Mouse (Mus musculus) erythroblast, embryonic 14.5 days (primary cell): ENCODE results near the gene Umad1. TPM values are rescaled to one million over a fixed set of nuclear protein-coding genes. Genes with fewer than 3 reads are reported as not detected.
A peak's percentile ranks its signal among the peaks of the same experiment; 100 is the strongest.

ENCODE experiments used
- H3K27me3 ChIP-seq: 2 replicates; pipeline ENCODE4 v1.6.1; 2012; ENCODE audit warnings: inconsistent platforms; ENCODE audit not compliant: control insufficient read depth
- H3K36me3 ChIP-seq: 2 replicates; pipeline ENCODE4 v1.6.1; 2012; ENCODE audit warnings: mild to moderate bottlenecking, inconsistent platforms; ENCODE audit not compliant: control insufficient read depth
- H3K4me1 ChIP-seq: 2 replicates; pipeline ENCODE4 v1.6.1; 2012; ENCODE audit warnings: inconsistent platforms; ENCODE audit not compliant: control insufficient read depth
- H3K4me3 ChIP-seq: replicated peaks from 2 replicates; pipeline ENCODE3; 2012; ENCODE audit warnings: moderate library complexity, mild to moderate bottlenecking, inconsistent platforms
- H3K9me3 ChIP-seq: 2 replicates; pipeline ENCODE4 v1.6.1; 2012; ENCODE audit warnings: low read length, inconsistent platforms, mixed read lengths; ENCODE audit not compliant: control insufficient read depth
- GATA1 ChIP-seq: IDR thresholded peaks from 2 replicates; pipeline ENCODE4 v1.6.1; 2012; ENCODE audit warnings: low read length, inconsistent platforms, mixed read lengths
- TAL1 ChIP-seq: IDR thresholded peaks from 3 replicates; pipeline ENCODE4 v1.6.1; 2012; ENCODE audit warnings: low read length, inconsistent platforms, mixed read lengths
- polyA plus RNA-seq: library from polyadenylated mRNA; stranded (reverse); fragments of >175 nt; gene quantifications from 2 replicates; pipeline ENCODE4 v1.2.3, GENCODE M21; 2012

Gene Umad1
- polyA plus RNA-seq, 1 experiment: 0.62 TPM

DNA sequence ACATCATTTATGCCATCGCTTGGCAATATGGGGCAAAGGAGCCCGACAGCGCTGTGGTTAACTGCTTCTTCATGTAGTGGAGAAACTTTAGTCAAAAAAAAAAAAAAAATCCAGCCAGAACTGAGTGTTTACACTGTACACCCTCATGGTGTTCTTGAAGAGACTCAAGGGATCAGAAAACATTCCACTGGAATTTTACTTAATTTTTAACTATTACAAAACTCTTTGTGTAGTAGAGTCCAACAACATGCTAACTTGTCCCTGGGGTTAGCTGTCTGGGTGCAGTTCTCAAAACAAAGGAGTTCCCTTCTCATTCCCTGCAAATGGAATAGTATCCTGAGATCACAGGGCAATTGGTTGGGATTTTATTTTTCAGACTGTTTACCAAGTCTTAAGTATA is 210.8 kb downstream of the Umad1 start:
- peaks cover 5% of the 10 kb centered on the region for H3K27me3 ChIP-seq

GRCm38 (mm10) chr6:8472125-8472524 is 213.0 kb downstream of the Umad1 start:
- no peaks in the 10 kb centered on the region for H3K36me3 ChIP-seq
- no peak overlapping the region for H3K4me3 ChIP-seq
- no peak for TF ChIP-seq TAL1
- TF ChIP-seq GATA1: no peak
- peaks cover 28% of the 10 kb centered on the region for H3K4me1 ChIP-seq
- H3K27me3 ChIP-seq: peaks cover 2% of the 10 kb centered on the region; the same call in 1 of the 2 replicates
- no peaks in the 10 kb centered on the region for H3K9me3 ChIP-seq

More for the DNA sequence above, 210.8 kb downstream of the Umad1 start:
- Histone ChIP-seq H3K4me3 (no peak overlapping the region), H3K4me1 (peaks cover 25% of the 10 kb centered on the region), H3K36me3 (no peaks in the 10 kb centered on the region), H3K9me3 (no peaks in the 10 kb centered on the region)
- no peak for TF ChIP-seq GATA1
- TF ChIP-seq TAL1: no peak

DNA sequence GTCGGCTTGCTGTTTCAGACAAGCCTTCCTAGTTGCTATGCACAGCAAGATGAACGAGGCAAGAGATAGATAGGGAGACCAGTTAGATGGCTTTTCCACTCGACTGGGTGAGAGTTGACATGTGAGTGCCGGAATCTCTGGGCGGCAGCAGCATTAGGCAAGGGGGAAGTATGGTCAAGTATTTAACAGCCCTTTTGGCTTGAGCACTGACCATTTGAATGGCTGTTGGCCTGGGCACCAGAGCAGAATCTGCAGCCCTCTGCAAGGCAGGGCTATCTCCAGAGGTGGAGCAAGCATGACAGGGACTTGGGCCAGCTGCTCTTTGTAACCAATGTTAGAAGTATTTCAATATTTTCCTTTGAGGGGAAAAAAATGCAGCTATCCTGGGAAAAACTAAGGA is 213.8 kb downstream of the Umad1 start:
- Histone ChIP-seq H3K9me3 (no peaks in the 10 kb centered on the region), H3K4me1 (peaks cover 28% of the 10 kb centered on the region), H3K36me3 (no peaks in the 10 kb centered on the region), H3K4me3 (no peak overlapping the region), H3K27me3 (no peaks in the 10 kb centered on the region)
- TF ChIP-seq TAL1: no peak
- no peak for TF ChIP-seq GATA1

DNA sequence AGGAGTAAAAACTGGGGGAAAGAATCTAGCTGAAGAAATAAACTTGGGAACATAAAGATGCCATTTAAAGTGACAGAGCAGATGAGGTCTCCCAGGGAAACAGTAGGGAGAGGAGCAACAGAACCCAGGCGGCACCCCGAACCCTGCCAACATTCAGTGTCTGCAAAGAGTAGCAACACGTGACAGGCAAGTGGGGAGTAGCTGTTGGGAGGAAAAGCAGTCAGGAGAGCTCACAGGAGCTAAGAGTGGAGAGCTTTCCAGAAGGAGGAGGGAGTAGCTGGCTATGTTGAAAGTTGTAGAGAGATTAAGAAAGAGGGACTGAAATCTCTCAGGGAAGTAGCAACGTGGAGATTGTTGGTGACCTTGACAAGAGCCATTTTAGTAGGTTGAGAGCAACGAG is 214.4 kb downstream of the Umad1 start:
- H3K36me3 ChIP-seq: no peaks in the 10 kb centered on the region
- no peaks in the 10 kb centered on the region for H3K9me3 ChIP-seq
- H3K4me3 ChIP-seq: no peak overlapping the region
- no peaks in the 10 kb centered on the region for H3K27me3 ChIP-seq
- H3K4me1 ChIP-seq: peaks cover 28% of the 10 kb centered on the region
- TF ChIP-seq GATA1: no peak
- TF ChIP-seq TAL1: no peak

DNA sequence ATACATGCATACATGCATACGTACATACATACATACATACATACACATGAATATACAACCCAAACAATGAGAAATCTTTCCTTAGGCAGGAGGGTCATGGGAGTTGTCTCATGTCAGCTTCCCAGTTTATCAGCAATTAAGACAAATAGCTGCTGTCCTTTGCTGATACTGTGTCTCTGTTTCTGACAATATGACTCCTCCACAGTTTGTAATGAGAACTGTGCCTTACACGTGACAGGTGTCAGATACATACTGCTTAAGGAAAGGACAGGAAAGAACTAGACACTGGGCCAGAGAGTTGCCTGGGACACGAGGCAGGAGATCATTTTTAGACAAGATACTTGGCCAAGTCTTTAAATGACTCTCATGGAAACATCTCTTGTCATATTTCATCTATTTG is 215.2 kb downstream of the Umad1 start:
- peaks cover 30% of the 10 kb centered on the region for H3K4me1 ChIP-seq
- H3K4me3 ChIP-seq: no peak overlapping the region
- no peaks in the 10 kb centered on the region for H3K36me3 ChIP-seq
- TF ChIP-seq GATA1: no peak
- no peak for TF ChIP-seq TAL1
- no peaks in the 10 kb centered on the region for H3K9me3 ChIP-seq
- no peaks in the 10 kb centered on the region for H3K27me3 ChIP-seq

DNA sequence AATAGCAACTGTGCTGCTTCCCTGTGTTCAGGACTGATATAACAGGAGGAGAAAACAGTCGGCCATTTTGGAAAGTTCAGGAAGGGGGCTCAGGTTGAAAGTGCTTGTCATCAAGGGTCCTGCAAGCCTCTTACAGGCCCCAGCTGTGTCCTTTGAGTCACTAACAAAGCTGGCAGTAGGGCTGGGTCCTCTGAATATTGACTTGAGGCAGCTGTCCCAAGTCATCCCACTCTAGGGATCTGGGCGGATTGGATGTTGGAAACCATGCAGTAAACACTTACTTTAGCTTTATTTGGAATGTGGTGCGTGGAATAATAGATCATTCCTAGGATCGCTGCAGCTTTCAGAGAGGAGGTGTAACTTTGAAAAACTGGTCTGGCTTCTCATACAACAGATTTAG is 215.7 kb downstream of the Umad1 start:
- no peaks in the 10 kb centered on the region for H3K9me3 ChIP-seq
- H3K36me3 ChIP-seq: no peaks in the 10 kb centered on the region
- TF ChIP-seq TAL1: no peak
- TF ChIP-seq GATA1: no peak
- no peak overlapping the region for H3K4me3 ChIP-seq
- H3K4me1 ChIP-seq: peaks cover 32% of the 10 kb centered on the region
- H3K27me3 ChIP-seq: no peaks in the 10 kb centered on the region

DNA sequence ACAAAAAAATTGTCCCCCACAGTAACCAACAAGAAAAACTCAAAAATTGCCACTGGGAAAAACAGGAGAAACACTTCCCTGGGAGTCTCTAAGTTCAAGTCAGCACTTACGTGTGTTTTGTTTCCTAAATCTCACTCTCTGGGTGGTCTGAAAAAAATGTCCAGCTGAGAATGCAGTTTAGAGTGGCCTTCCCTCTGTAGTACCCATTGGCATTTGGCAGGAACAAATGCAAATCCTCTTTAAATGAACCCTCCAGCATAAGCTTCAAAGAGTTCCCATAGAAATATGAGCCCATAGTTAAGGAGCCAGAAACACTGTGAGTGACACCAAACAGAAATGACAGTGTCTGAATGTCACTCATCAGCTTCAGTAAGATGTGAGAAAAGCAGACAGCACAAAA is 220.1 kb downstream of the Umad1 start:
- peaks cover 30% of the 10 kb centered on the region for H3K4me1 ChIP-seq
- H3K4me3 ChIP-seq: no peak overlapping the region
- H3K27me3 ChIP-seq: no peaks in the 10 kb centered on the region
- H3K9me3 ChIP-seq: no peaks in the 10 kb centered on the region
- TF ChIP-seq GATA1 (no peak), TAL1 (no peak)
- no peaks in the 10 kb centered on the region for H3K36me3 ChIP-seq

GRCm38 (mm10) chr6:8484437-8485275 is 225.6 kb downstream of the Umad1 start:
- peaks cover 64% of the 10 kb centered on the region for H3K4me1 ChIP-seq
- H3K27me3 ChIP-seq: no peaks in the 10 kb centered on the region
- peak overlapping the region; percentile 28 for H3K4me3 ChIP-seq
- no peaks in the 10 kb centered on the region for H3K9me3 ChIP-seq
- TF ChIP-seq GATA1: peak; percentile 70
- TF ChIP-seq TAL1: peak; percentile 37; the same call in 1 of the 3 replicates
- no peaks in the 10 kb centered on the region for H3K36me3 ChIP-seq

DNA sequence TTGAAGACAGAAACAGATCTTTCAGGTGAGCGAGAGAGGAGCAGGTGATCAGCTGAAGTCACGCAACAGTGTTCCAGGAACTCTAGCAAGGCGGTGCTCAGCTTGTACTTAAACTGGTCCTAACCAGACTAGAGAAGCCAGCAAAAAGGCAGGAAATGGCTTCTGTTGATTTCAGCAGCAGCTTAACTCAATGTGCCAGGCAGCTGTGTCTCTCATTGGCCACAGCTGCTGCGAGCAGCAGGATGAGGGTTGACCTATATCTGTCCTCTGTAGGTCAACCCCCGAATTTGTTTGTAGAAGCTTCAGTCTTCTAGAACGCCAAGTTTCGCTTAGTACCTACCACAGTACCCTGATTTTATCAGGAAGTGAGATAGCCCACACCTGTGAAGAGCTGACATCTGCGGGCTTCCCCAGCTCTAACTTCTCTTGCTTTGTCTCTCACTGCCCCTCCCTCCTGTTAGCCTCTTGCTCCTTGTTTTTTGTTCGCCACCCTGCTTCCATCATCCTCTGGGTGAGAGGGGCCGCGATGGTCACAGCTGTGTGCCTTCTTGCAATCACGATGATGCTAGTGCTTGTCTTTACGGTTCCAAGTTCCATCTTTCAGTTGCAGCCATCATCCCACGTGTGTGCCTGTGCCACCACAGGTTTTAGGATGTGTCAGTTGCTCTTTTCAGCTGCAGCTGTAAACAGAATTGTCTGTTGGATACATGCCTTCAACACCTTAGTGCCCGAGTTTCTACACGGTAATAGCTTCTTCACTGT is 226.5 kb downstream of the Umad1 start:
- peaks cover 68% of the 10 kb centered on the region for H3K4me1 ChIP-seq
- no peaks in the 10 kb centered on the region for H3K27me3 ChIP-seq
- no peaks in the 10 kb centered on the region for H3K36me3 ChIP-seq
- no peak overlapping the region for H3K4me3 ChIP-seq
- H3K9me3 ChIP-seq: no peaks in the 10 kb centered on the region
- TF ChIP-seq TAL1 (no peak), GATA1 (no peak)
